Mouse (Mus musculus): Measurements from ENCODE around the gene Rpl29.

Rpl29 gene

GRCm38 (mm10) chr9:106429221-106430014 is at the start of gene Rpl29:
Gene Rpl29 (plus strand): TSS chr9:106429454.
- peak; percentile 95 for DNase-seq

- DNase-seq, result no peak
Measured at GRCm38 (mm10) chr9:106386181-106386864, 42.9 kb upstream of the Rpl29 start.

- DNase-seq, result no peak
Measured at GRCm38 (mm10) chr9:106392828-106393527, 36.3 kb upstream of the Rpl29 start.

- no peak for DNase-seq
Measured at GRCm38 (mm10) chr9:106393548-106393947, 35.7 kb upstream of the Rpl29 start.

- DNase-seq, result no peak
Measured at GRCm38 (mm10) chr9:106394649-106395602, 34.3 kb upstream of the Rpl29 start.

- no peak for DNase-seq
Measured at GRCm38 (mm10) chr9:106397733-106398132, 31.5 kb upstream of the Rpl29 start.

- DNase-seq, result no peak
Measured at GRCm38 (mm10) chr9:106398667-106399311, 30.5 kb upstream of the Rpl29 start.

- no peak for DNase-seq
Measured at GRCm38 (mm10) chr9:106399808-106400207, 29.4 kb upstream of the Rpl29 start.

GRCm38 (mm10) chr9:106402149-106402548 is 27.1 kb upstream of the Rpl29 start:
- no peak for DNase-seq

- DNase-seq, result peak; percentile 80
Measured at GRCm38 (mm10) chr9:106402607-106403375, 26.5 kb upstream of the Rpl29 start.

GRCm38 (mm10) chr9:106405275-106405674 is 24.0 kb upstream of the Rpl29 start:
- no peak for DNase-seq

GRCm38 (mm10) chr9:106406443-106407078 is 22.7 kb upstream of the Rpl29 start:
- peak; percentile 63 for DNase-seq

GRCm38 (mm10) chr9:106409096-106409495 is 20.2 kb upstream of the Rpl29 start:
- DNase-seq, result no peak

GRCm38 (mm10) chr9:106410086-106410650 is 19.1 kb upstream of the Rpl29 start:
- DNase-seq, result no peak

GRCm38 (mm10) chr9:106411091-106411594 is 18.1 kb upstream of the Rpl29 start:
- DNase-seq, result peak; percentile 75

GRCm38 (mm10) chr9:106411729-106412128 is 17.5 kb upstream of the Rpl29 start:
- no peak for DNase-seq

GRCm38 (mm10) chr9:106412210-106412609 is 17.0 kb upstream of the Rpl29 start:
- no peak for DNase-seq

- no peak for DNase-seq
Measured at GRCm38 (mm10) chr9:106413606-106414005, 15.6 kb upstream of the Rpl29 start.

- DNase-seq, result peak; percentile 57
Measured at GRCm38 (mm10) chr9:106416826-106417225, 12.4 kb upstream of the Rpl29 start.
